Mouse (Mus musculus) liver, embryonic 15.5 days (tissue): Measurements from ENCODE around the gene Thnsl2. TPM values are rescaled to one million over a fixed set of nuclear protein-coding genes. Genes with fewer than 3 reads are reported as not detected.

ENCODE experiments used
- ATAC-seq: fragments of 200-750 bp; cut with Nextera tagmentation; 2 replicates; pipeline ENCODE4 v1.8.0; 2017; ENCODE audit warnings: moderate number of reproducible peaks, mild to moderate bottlenecking, moderate library complexity; ENCODE audit not compliant: insufficient read depth
- H3K27ac ChIP-seq: fragments of 300-500 bp; sonication (generic); replicated peaks from 2 replicates; pipeline ENCODE4 v1.5.1; 2015; ENCODE audit warnings: mild to moderate bottlenecking, inconsistent platforms
- H3K27me3 ChIP-seq: fragments of 300-500 bp; sonication (generic); 2 replicates; pipeline ENCODE4 v1.6.1; 2015; ENCODE audit warnings: mild to moderate bottlenecking, inconsistent platforms
- H3K36me3 ChIP-seq: fragments of 300-500 bp; sonication (generic); replicated peaks from 2 replicates; pipeline ENCODE4 v1.6.1; 2015; ENCODE audit warnings: moderate library complexity, mild to moderate bottlenecking, inconsistent platforms
- H3K4me1 ChIP-seq: fragments of 300-500 bp; sonication (generic); replicated peaks from 2 replicates; pipeline ENCODE4 v1.6.1; 2015; ENCODE audit warnings: inconsistent platforms
- H3K4me2 ChIP-seq: fragments of 300-500 bp; sonication (generic); 2 replicates; pipeline ENCODE4 v1.6.1; 2015; ENCODE audit warnings: moderate library complexity, mild to moderate bottlenecking, inconsistent platforms
- H3K4me3 ChIP-seq: fragments of 300-500 bp; sonication (generic); replicated peaks from 2 replicates; pipeline ENCODE4 v1.5.1; 2015; ENCODE audit warnings: mild to moderate bottlenecking, inconsistent platforms
- H3K9ac ChIP-seq: fragments of 300-500 bp; sonication (generic); 2 replicates; pipeline ENCODE4 v1.6.1; 2015; ENCODE audit warnings: moderate library complexity, mild to moderate bottlenecking, inconsistent platforms
- H3K9me3 ChIP-seq: fragments of 300-500 bp; sonication (generic); replicated peaks from 2 replicates; pipeline ENCODE4 v1.6.1; 2016; ENCODE audit warnings: inconsistent platforms
- WGBS: fragments of 180-500 bp; shearing (Covaris S2); methylation state at CpG from one replicate; pipeline ENCODE4 v1.1.7; 2015; ENCODE audit warnings: mixed read lengths; ENCODE audit not compliant: insufficient replicate concordance; 5-methylcytosine and 5-hydroxymethylcytosine counted together
- polyA plus RNA-seq: library from polyadenylated mRNA; unstranded; fragments of >200 nt; fragmentation: Nextera tagmentation; extraction: Ambion mirVana; gene quantifications from 2 replicates; pipeline ENCODE4 v1.2.1, GENCODE M21; 2015

Thnsl2 gene
- polyA plus RNA-seq, 1 experiment from 2014 or later, result 14.2 TPM

GRCm38 (mm10) chr6:71089735-71090134 lies 54.5 kb downstream of the Thnsl2 start:
- no peaks in the 10 kb centered on the region for H3K36me3 ChIP-seq
- no peak overlapping the region for H3K4me3 ChIP-seq
- ATAC-seq, result no peak
- H3K9ac ChIP-seq, result no peak overlapping the region
- no peaks in the 10 kb centered on the region for H3K4me1 ChIP-seq
- no peak overlapping the region for H3K4me2 ChIP-seq
- no peak overlapping the region for H3K27ac ChIP-seq
- H3K9me3 ChIP-seq, result no peaks in the 10 kb centered on the region
- no peaks in the 10 kb centered on the region for H3K27me3 ChIP-seq
- 59% methylated on average over 4 of the region's 4 CpGs for WGBS

DNA sequence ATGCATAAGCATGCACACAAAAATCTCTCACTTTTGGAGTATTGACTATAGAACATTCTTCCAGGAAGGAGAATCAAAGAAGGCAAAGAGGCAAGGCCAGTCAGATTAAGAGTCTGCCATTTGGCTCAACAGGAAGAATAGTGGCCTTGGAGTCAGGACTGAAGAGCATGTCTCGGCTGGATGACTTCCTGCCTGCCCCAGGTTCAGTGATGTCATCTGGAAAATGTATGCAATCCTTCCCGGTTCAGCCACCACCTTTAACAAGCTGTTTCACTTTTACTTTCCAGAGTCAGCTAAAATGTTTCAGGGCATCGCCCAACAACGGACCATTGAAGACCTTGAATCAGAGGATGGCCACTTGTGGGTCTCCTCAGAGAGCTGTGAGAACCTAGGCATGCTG lies 55.2 kb downstream of the Thnsl2 start:
- ATAC-seq, result no peak
- no peak overlapping the region for H3K4me3 ChIP-seq
- H3K4me2 ChIP-seq, result no peak overlapping the region
- H3K27me3 ChIP-seq, result no peaks in the 10 kb centered on the region
- H3K9ac ChIP-seq, result no peak overlapping the region
- no peaks in the 10 kb centered on the region for H3K36me3 ChIP-seq
- WGBS, result 47% methylated on average over 4 of the region's 4 CpGs
- H3K9me3 ChIP-seq, result no peaks in the 10 kb centered on the region
- H3K4me1 ChIP-seq, result no peaks in the 10 kb centered on the region
- H3K27ac ChIP-seq, result no peak overlapping the region

DNA sequence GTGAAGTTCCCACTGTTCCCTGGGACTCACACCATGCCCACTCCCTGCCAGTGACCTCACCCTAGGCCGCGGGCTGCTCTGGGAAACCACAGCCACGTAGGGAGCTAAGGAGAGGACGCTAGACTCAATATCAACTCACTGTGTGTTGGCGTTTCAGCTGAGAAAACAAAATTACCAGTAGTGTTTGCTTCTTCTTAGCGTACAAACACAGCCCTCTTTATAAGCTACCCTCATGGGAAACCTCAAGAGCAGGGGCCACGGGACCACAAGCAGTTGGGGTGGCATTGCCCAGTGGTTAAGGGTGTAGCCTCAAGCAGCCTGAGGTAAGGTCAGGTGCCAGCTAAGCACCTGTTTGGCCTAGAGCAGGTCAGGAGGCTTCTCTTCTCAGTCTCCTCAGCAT lies 60.8 kb downstream of the Thnsl2 start:
- no peak for ATAC-seq
- Histone ChIP-seq H3K9me3 (no peaks in the 10 kb centered on the region), H3K27me3 (no peaks in the 10 kb centered on the region)

GRCm38 (mm10) chr6:71082084-71082483 lies 62.2 kb downstream of the Thnsl2 start:
- H3K27ac ChIP-seq, result no peak overlapping the region
- no peaks in the 10 kb centered on the region for H3K9me3 ChIP-seq
- no peaks in the 10 kb centered on the region for H3K4me1 ChIP-seq
- no peak overlapping the region for H3K4me2 ChIP-seq
- H3K9ac ChIP-seq, result no peak overlapping the region
- no peaks in the 10 kb centered on the region for H3K36me3 ChIP-seq
- H3K4me3 ChIP-seq, result no peak overlapping the region
- H3K27me3 ChIP-seq, result no peaks in the 10 kb centered on the region
- no peak for ATAC-seq
- 69% methylated on average over 11 of the region's 11 CpGs for WGBS

More for the DNA sequence above, 60.8 kb downstream of the Thnsl2 start:
- WGBS, result 64% methylated on average over 7 of the region's 7 CpGs
- H3K36me3 ChIP-seq, result no peaks in the 10 kb centered on the region
- H3K4me3 ChIP-seq, result no peak overlapping the region
- no peak overlapping the region for H3K4me2 ChIP-seq
- no peak overlapping the region for H3K9ac ChIP-seq
- no peaks in the 10 kb centered on the region for H3K4me1 ChIP-seq
- no peak overlapping the region for H3K27ac ChIP-seq

DNA sequence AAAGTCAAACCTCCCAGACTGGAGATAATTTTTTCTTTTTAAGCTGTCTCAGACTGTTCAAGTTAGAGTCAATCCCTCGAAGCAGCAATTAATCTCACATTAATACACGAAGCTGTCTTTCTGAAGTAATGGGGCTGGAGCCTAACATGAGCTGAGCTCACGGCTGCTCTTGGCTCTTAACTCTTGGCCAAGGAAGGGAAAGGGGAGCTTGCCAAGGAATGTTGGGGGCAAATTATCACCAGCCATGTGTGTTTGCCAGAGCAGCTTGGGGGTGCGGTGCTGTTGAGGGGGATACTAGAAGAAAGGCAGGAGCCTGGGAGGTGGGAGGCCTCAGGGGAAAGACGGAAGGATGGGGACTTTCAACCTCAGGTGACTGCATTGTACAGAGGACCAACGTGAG lies 63.0 kb downstream of the Thnsl2 start:
- H3K9me3 ChIP-seq, result no peaks in the 10 kb centered on the region
- H3K27me3 ChIP-seq, result no peaks in the 10 kb centered on the region
- no peak for ATAC-seq
- H3K36me3 ChIP-seq, result no peaks in the 10 kb centered on the region
- no peak overlapping the region for H3K4me3 ChIP-seq
- WGBS, result 63% methylated on average over 6 of the region's 6 CpGs
- H3K4me1 ChIP-seq, result no peaks in the 10 kb centered on the region
- no peak overlapping the region for H3K4me2 ChIP-seq
- H3K27ac ChIP-seq, result no peak overlapping the region
- H3K9ac ChIP-seq, result no peak overlapping the region

Other genes with a start within 250 kb of the Thnsl2 start
- not detected in 2 replicates for gene Tex37, start 225.5 kb downstream of the Thnsl2 start, polyA plus RNA-seq
- not detected in 2 replicates for gene Foxi3, start 187.9 kb downstream of the Thnsl2 start, polyA plus RNA-seq
- gene Fabp1, start 55.4 kb upstream of the Thnsl2 start, polyA plus RNA-seq, result 442 and 489 TPM in 2 replicates
- 21.5 and 23.1 TPM in 2 replicates for gene Krcc1, start 127.2 kb upstream of the Thnsl2 start, polyA plus RNA-seq
- 0.51 and 0.66 TPM in 2 replicates for gene Smyd1, start 177.8 kb upstream of the Thnsl2 start, polyA plus RNA-seq
- 0.08 TPM in 1 of 2 replicates, not detected in the other for gene Cd8b1, start 178.3 kb upstream of the Thnsl2 start, polyA plus RNA-seq
- not detected in 2 replicates for gene Cd8a, start 229.0 kb upstream of the Thnsl2 start, polyA plus RNA-seq